Mouse (Mus musculus) neural tube, embryonic 12.5 days (tissue): ENCODE measurements around the gene Uba7. TPM values are rescaled to one million over a fixed set of nuclear protein-coding genes. Genes with fewer than 3 reads are reported as not detected.
A peak's percentile ranks its signal among the peaks of the same experiment; 100 is the strongest.

Experiments
- ATAC-seq: fragments of 200-750 bp; cut with Nextera tagmentation; 2 replicates; pipeline ENCODE4 v1.8.0; 2017; ENCODE audit warnings: low read depth, mild to moderate bottlenecking, moderate TSS enrichment, moderate library complexity; ENCODE audit not compliant: low FRiP score
- H3K27ac ChIP-seq: fragments of 300-500 bp; sonication (generic); 2 replicates; pipeline ENCODE4 v1.5.1; 2016
- H3K27me3 ChIP-seq: fragments of 300-500 bp; sonication (generic); replicated peaks from 2 replicates; pipeline ENCODE4 v1.6.1; 2016; ENCODE audit warnings: mild to moderate bottlenecking
- H3K36me3 ChIP-seq: fragments of 300-500 bp; sonication (generic); 2 replicates; pipeline ENCODE4 v1.6.1; 2016; ENCODE audit warnings: mild to moderate bottlenecking
- H3K4me1 ChIP-seq: fragments of 300-500 bp; sonication (generic); 2 replicates; pipeline ENCODE4 v1.6.1; 2016
- H3K4me2 ChIP-seq: fragments of 300-500 bp; sonication (generic); replicated peaks from 2 replicates; pipeline ENCODE4 v1.6.1; 2016; ENCODE audit warnings: mild to moderate bottlenecking
- H3K4me3 ChIP-seq: fragments of 300-500 bp; sonication (generic); 2 replicates; pipeline ENCODE4 v1.5.1; 2016
- H3K9ac ChIP-seq: fragments of 300-500 bp; sonication (generic); 2 replicates; pipeline ENCODE4 v1.6.1; 2016; ENCODE audit warnings: mild to moderate bottlenecking
- H3K9me3 ChIP-seq: fragments of 300-500 bp; sonication (generic); 2 replicates; pipeline ENCODE4 v1.6.1; 2016; ENCODE audit warnings: mild to moderate bottlenecking
- WGBS: fragments of 180-500 bp; shearing (Covaris S2); methylation state at CpG from one replicate; pipeline ENCODE4 v1.1.7; 2016; 5-methylcytosine and 5-hydroxymethylcytosine counted together
- polyA plus RNA-seq: library from polyadenylated mRNA; unstranded; fragments of >200 nt; fragmentation: Nextera tagmentation; extraction: Ambion mirVana; gene quantifications from 2 replicates; pipeline ENCODE4 v1.2.1, GENCODE M21; 2016

The Uba7 gene
- polyA plus RNA-seq, 1 experiment from 2014 or later: 12.2 TPM

DNA sequence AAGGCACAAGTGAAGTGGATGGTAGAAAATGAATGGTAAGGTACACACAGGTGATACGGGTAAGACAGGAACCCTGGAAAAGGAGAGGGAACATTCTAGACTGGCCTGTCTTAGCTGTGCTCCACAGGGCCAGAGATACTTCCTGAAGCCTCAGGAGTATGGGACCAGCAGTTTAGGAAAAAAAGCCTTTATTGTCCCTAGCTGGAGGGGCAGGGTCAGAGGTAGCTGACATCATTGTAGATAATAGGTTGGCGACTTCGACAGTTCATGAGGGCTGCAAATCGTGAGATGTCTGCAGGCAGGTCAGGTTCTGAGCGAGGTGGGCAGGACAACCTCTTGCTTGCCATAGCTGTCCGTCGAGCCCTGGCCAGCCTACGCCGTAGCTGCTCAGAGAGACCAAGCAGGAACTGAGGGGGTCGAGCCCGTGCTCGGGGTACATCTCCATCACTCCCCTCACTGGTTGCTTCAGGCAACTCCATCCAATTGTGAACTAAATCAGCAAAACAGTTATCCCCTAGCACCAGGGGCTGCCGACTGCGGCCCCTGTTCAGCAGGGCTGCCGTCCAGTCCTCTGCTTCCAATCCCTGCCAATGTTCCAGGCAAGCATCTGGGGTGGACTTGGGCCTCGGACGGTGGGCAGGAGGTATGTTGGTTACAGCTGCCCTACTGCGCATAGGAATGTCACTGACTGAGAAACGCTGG lies 8.9 kb downstream of the Uba7 start:
- H3K4me3 ChIP-seq: peak overlapping the region; percentile 62
- H3K9ac ChIP-seq: 0 out of 2 replicates have a peak overlapping the region, but pooled peaks have one; percentile 17
- peaks cover 24% of the 10 kb centered on the region for H3K27me3 ChIP-seq
- peak overlapping the region; percentile 88 for H3K4me2 ChIP-seq
- H3K9me3 ChIP-seq: no peaks in the 10 kb centered on the region
- 66% methylated on average over 19 of the region's 19 CpGs for WGBS
- no peak for ATAC-seq
- 0 out of 2 replicates have a peak overlapping the region, but pooled peaks have one; percentile 1 for H3K27ac ChIP-seq
- no peaks in the 10 kb centered on the region for H3K36me3 ChIP-seq
- H3K4me1 ChIP-seq: peaks cover 40% of the 10 kb centered on the region

DNA sequence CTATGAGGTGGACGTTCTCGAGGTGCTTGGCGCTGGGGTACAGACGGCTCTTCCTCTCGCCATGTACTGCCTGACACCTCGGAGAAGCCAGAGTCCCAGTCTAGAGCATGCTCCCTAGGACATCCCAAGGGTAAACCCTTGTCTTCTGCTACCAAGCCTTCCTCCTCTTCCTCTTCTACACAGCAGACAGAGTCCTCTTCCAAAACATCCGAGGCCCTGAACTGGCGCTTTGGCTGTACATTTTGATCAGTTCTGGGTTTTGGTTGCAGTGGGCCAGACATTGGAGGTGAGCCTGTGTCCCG lies 9.4 kb downstream of the Uba7 start:
- 64% methylated on average over 9 of the region's 9 CpGs for WGBS

DNA sequence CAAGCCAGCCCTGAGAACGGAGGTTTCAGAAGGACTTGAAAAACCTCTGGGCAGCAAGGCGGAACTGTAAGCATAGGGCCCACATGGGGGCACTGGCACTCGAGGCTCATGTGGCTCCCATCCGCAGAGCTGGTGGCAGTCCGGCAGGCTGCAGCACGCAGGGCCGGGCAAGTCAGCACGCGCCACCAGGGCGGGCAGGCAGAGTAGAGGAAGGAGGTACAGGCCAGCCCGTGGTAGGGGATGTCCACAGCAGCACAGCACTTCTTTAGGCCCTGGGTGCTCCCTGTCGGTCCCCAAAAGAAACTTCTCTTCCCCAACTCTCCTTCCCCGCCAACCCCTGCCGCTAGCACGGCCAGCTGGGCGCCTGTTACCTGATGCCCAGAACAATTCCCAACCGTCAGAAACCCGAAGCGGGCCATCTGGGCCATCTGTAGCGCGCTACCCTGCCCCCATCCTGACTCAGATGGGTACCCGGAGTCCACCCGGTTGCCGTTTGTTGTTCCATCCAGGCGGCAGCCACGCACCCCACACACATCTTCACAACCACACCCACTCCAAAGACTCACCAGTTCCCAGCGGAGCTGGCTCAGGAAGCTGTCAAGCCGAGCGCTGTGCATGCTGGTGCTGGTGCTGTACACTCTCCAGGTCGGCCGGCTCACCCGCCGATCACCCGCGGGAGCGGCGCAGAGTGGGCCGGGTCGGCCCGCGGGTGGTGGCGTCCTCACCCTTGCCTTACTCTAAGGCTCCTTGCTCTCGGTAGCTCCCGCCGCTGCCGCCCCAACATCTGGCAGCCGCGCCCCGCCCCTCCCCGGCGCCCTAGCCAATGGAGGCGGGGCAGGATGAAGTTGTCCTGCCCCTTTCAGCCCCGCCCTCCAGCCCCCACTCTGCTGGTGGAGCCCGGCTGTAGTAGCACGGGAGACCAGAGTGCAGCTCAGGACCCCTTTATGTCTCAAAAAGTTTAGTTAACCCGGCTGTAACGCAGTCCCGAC lies 10.1 kb downstream of the Uba7 start, which contains the start of gene Inka1:
Gene Inka1, minus strand, starts transcription at position 749 of the 989 bp plus-strand sequence.
- peak within 1 kb of the TSS; percentile 62 for H3K4me3 ChIP-seq
- peak within 1 kb of the TSS; percentile 42 for H3K27ac ChIP-seq
- peaks cover 40% of the 10 kb centered on the region for H3K4me1 ChIP-seq
- H3K9ac ChIP-seq: peak within 1 kb of the TSS; percentile 59
- H3K27me3 ChIP-seq: peaks cover 24% of the 10 kb centered on the region
- H3K36me3 ChIP-seq: no peaks in the 10 kb centered on the region
- WGBS: under 1% methylated on average over 58 of the region's 58 CpGs
- peak within 1 kb of the TSS; percentile 88 for H3K4me2 ChIP-seq
- peak; percentile 86 for ATAC-seq
- H3K9me3 ChIP-seq: no peaks in the 10 kb centered on the region

More for the DNA sequence above, 9.4 kb downstream of the Uba7 start:
- Histone ChIP-seq H3K9me3 (no peaks in the 10 kb centered on the region), H3K4me3 (peak overlapping the region; percentile 62), H3K36me3 (no peaks in the 10 kb centered on the region), H3K4me1 (peaks cover 40% of the 10 kb centered on the region), H3K27ac (0 out of 2 replicates have a peak overlapping the region, but pooled peaks have one; percentile 42), H3K9ac (peak overlapping the region; percentile 59), H3K27me3 (peaks cover 24% of the 10 kb centered on the region), H3K4me2 (peak overlapping the region; percentile 88)
- ATAC-seq: no peak

DNA sequence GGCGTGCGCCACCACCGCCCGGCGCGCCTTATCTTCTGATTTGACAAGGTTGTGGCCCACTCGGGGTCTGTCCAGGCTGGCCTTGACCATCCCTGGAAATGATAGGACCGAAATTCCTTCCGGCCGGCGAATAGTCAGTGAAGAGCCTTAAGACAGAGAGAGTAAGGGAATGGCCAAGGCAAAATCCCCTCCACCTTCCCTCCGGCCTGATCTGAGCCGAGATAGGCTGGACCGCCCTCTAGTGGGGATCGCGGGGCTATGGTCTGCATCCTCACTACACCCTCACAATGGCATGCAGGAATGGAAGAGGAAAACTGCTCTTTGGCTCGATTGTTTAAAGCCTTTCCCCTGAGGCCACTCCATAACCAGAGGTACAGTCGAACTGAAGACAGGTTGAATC lies 11.1 kb downstream of the Uba7 start:
- WGBS: 6% methylated on average over 18 of the region's 18 CpGs
- peak overlapping the region; percentile 88 for H3K4me2 ChIP-seq
- no peak overlapping the region for H3K9ac ChIP-seq
- peaks cover 24% of the 10 kb centered on the region for H3K27me3 ChIP-seq
- H3K9me3 ChIP-seq: no peaks in the 10 kb centered on the region
- peak overlapping the region; percentile 62 for H3K4me3 ChIP-seq
- H3K27ac ChIP-seq: no peak overlapping the region
- H3K36me3 ChIP-seq: no peaks in the 10 kb centered on the region
- ATAC-seq: peak; percentile 74
- H3K4me1 ChIP-seq: peaks cover 36% of the 10 kb centered on the region

DNA sequence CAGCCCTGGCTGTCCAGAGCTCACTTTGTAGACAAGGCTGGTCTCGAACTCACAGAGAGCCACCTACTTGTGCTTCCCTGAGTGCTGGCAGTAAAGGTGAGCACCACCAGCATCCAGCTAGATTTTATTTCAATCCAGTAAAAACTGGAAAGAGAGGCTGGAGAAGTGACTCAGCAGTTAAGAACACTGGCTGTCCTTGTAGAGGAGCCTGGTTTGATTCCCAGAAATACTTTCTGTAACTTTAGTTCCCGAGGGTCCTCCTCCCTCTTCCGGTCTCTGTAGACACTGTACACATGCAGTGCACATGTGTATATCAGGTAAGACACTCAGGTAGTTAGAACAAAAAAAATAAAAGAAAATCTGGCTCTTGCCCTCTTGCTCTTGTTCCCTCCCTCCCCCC lies 12.6 kb downstream of the Uba7 start:
- Histone ChIP-seq H3K36me3 (no peaks in the 10 kb centered on the region), H3K27ac (no peak overlapping the region), H3K4me2 (no peak overlapping the region), H3K4me3 (no peak overlapping the region), H3K9ac (no peak overlapping the region), H3K9me3 (no peaks in the 10 kb centered on the region), H3K27me3 (peaks cover 24% of the 10 kb centered on the region), H3K4me1 (peaks cover 23% of the 10 kb centered on the region; the same call in 1 of the 2 replicates)
- 69% methylated on average over 3 of the region's 3 CpGs for WGBS
- ATAC-seq: no peak

DNA sequence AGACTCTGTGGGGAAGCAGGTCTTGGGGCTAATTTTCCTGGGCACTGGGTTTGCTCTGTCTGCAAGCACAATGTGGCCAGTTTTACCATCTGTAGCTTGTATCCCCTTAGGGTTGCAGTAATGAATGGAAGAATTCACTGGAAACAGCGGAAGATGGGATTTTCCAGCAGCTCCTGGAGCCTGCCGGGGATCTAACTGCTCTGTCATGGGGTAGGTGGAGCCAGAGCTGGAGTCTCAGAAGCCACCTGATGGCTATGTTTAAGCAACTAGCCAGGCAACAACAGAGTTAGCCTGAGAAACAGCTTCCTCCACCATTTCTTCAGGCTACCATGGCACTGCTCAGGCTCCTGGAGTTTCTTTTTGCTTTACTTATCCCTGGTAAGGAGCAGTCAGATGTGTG lies 16.9 kb downstream of the Uba7 start, which contains the start of gene Cdhr4:
Gene Cdhr4, plus strand, starts transcription at position 301 of the 400 bp plus-strand sequence.
- Histone ChIP-seq H3K27ac (no peak within 1 kb of the TSS), H3K27me3 (no peaks in the 10 kb centered on the region), H3K36me3 (no peaks in the 10 kb centered on the region), H3K4me3 (no peak within 1 kb of the TSS), H3K4me2 (no peak within 1 kb of the TSS), H3K4me1 (no peaks in the 10 kb centered on the region), H3K9ac (no peak within 1 kb of the TSS), H3K9me3 (no peaks in the 10 kb centered on the region)
- ATAC-seq: no peak
- WGBS: 57% methylated on average over 2 of the region's 2 CpGs

DNA sequence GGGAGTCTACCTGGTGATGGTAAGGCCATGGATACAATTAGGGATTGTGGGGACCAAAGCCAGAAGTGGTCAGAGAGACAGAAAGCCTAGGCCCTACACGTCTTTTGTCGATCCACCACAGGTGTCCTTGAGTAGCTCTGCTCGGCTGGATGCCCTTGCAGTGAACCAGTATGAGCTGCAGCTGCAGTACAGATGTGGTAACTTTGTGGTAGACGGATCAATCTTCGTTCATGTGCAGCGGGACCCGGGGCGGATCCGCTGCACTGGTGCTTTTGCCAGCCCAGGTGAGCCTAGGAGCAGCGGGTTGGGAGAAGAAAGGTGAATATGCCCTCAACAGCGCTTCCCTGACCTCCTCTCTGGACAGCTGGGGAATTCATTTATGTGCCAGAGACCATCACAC lies 17.7 kb downstream of the Uba7 start:
- Histone ChIP-seq H3K27ac (no peak overlapping the region), H3K9ac (no peak overlapping the region), H3K4me1 (no peaks in the 10 kb centered on the region), H3K36me3 (no peaks in the 10 kb centered on the region), H3K4me2 (no peak overlapping the region), H3K4me3 (no peak overlapping the region), H3K27me3 (no peaks in the 10 kb centered on the region), H3K9me3 (no peaks in the 10 kb centered on the region)
- WGBS: 78% methylated on average over 11 of the region's 11 CpGs
- no peak for ATAC-seq

DNA sequence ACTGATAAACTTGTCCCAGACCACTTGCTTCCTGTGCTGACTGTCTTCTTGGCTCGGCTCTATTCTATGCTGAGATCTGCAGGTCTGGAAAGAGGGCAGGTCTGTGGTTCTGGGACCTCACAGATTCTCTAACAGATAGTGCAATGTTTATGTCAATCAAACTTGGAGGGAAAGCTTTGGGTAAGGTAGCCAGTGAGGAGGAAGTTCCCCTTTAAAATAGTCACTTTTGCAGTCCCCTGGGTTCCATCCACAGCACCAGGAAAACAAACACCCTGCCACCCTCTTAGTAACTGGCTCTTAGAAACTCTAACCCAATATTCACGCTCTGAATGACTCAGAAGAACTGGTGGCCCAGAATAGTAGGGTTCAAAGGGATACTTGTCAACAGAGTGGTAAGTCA lies 19.2 kb downstream of the Uba7 start:
- no peaks in the 10 kb centered on the region for H3K9me3 ChIP-seq
- no peak overlapping the region for H3K4me3 ChIP-seq
- H3K9ac ChIP-seq: no peak overlapping the region
- H3K4me1 ChIP-seq: no peaks in the 10 kb centered on the region
- WGBS: 70% methylated on average over 2 of the region's 2 CpGs
- no peaks in the 10 kb centered on the region for H3K36me3 ChIP-seq
- H3K27me3 ChIP-seq: no peaks in the 10 kb centered on the region
- H3K27ac ChIP-seq: no peak overlapping the region
- no peak overlapping the region for H3K4me2 ChIP-seq
- ATAC-seq: no peak

DNA sequence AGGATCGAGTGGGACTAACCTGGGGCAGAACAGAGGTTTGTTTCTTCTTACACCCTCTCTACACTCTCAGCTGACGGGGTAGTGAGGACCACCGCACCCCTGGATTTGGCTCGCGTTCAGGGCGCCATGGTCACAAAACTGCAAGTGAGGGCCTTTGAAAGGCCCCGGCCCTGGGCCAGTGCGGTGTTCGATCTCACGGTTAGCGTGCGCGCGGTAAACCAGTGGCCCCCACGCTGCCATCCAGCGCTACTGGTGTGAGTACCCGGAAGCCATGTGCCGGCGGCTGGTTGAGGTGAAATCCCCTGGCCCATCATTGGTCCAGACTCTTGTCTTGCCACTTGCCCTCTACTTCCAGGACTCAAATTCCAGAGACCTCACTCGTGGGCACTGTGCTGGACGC lies 20.2 kb downstream of the Uba7 start:
- Histone ChIP-seq H3K36me3 (no peaks in the 10 kb centered on the region), H3K4me1 (no peaks in the 10 kb centered on the region), H3K9ac (no peak overlapping the region), H3K4me3 (no peak overlapping the region), H3K4me2 (no peak overlapping the region), H3K27ac (no peak overlapping the region), H3K9me3 (no peaks in the 10 kb centered on the region), H3K27me3 (no peaks in the 10 kb centered on the region)
- no peak for ATAC-seq
- 95% methylated on average over 21 of the region's 21 CpGs for WGBS

DNA sequence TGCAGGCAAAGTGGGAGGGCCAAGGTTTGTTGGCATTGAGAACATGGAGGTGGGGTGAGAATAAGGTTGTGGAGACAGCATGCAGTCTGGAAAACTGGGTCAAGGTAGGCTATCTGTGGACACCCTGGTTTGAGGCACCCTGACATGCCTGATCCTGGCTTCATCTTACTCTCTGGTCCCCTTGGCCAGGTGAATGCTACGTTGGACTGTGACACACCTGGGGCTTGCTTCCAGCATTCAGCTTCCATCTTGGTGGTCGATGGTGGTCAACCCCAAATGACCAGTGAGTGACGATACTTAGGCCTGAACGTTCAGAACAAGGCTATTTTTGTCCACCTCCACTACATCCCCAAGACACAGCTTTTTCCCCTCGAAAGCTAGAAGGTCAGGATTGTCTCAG lies 20.7 kb downstream of the Uba7 start, which contains the start of gene Gm20662:
Gene Gm20662, plus strand, starts transcription at position 301 of the 400 bp plus-strand sequence.
- Histone ChIP-seq H3K4me2 (no peak within 1 kb of the TSS), H3K4me1 (no peaks in the 10 kb centered on the region), H3K9me3 (no peaks in the 10 kb centered on the region), H3K9ac (no peak within 1 kb of the TSS), H3K36me3 (no peaks in the 10 kb centered on the region), H3K27me3 (no peaks in the 10 kb centered on the region), H3K4me3 (no peak within 1 kb of the TSS), H3K27ac (no peak within 1 kb of the TSS)
- no peak for ATAC-seq
- WGBS: 85% methylated on average over 5 of the region's 5 CpGs

DNA sequence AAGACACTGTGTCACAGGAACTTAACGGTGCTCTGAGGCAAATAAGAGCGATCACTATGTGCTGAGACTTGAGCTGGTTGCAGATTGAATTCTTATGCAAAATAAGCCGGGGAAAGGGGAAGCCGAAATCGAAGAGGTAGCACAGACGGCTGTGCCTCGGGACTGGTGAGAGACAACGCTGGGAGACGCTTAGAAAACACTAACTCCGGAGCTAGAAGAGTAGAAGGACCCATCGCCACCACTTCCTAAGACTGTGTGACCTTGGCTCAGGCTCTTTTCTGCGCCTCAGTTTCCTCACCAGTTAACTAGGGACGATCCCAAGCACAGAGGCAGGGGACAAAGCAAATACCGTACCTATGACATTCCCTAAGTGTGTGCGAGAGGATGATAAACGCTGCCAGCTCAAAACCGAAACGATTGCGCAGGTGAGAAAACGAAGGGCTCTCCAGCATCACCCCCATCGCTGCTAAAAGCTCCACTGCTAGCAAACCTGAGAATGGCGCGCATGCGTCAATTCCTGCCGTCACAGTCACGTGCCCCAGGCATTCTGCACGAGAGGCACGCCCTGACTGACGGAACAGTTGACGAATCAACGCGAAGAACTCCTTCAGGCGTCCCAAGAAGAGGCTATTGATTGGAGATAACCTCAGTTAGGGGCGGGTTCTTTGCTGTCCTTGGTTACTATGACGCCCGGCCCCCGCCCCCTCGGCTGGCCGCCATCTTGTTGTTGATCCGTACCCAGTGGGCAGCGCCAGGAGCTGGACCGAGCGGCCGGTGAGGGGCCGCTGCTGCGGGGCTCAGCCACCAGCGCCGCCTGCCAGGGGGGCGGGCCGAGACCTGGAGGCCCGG lies 26.8 kb downstream of the Uba7 start, which contains the start of gene Ip6k1:
Gene Ip6k1, plus strand, starts transcription at position 580 of the 849 bp plus-strand sequence.
- peak within 1 kb of the TSS; percentile 98 for H3K4me3 ChIP-seq
- under 1% methylated on average over 51 of the region's 51 CpGs for WGBS
- ATAC-seq: peak; percentile 99

More for the DNA sequence above, 26.8 kb downstream of the Uba7 start, which contains the start of gene Ip6k1:
- Histone ChIP-seq H3K9me3 (no peaks in the 10 kb centered on the region), H3K27me3 (no peaks in the 10 kb centered on the region), H3K9ac (peak within 1 kb of the TSS; percentile 98), H3K4me1 (peaks cover 24% of the 10 kb centered on the region), H3K36me3 (no peaks in the 10 kb centered on the region), H3K27ac (peak within 1 kb of the TSS; percentile 77), H3K4me2 (peak within 1 kb of the TSS; percentile 87)
